ENCODE assay signal across 12 mouse cellular contexts in genomic region chr13:107607294-107607693, GRCm38 (mm10).
DNase-seq lines count a peak whose midpoint lies in the region; ATAC-seq and TF ChIP-seq lines count a peak whose summit lies in the region.
"Had no signal": no experiment of that assay in that cellular context is flagged by ENCODE, and none has a peak within 500 bp of the region (broad histone marks: within the 10 kb centered on the region; RNA-seq: fewer than 3 reads in every experiment).

No protein-coding gene starts in this region.

- no peaks in the 10 kb centered on the region for H3K4me1 ChIP-seq in lung, embryonic 14.5 days (ENCODE audit: insufficient read depth)
- H3K4me1 ChIP-seq in midbrain, embryonic 10.5 days: no peaks in the 10 kb centered on the region
- H3K4me1 ChIP-seq in limb, embryonic 10.5 days: 0 out of 2 replicates have a peak, but pooled peaks cover 3% of the 10 kb centered on the region
- H3K4me1 ChIP-seq: embryonic facial prominence, embryonic 13.5 days; liver, embryonic 13.5 days had no signal

- TF ChIP-seq CTCF in lung, embryonic 14.5 days (IDR thresholded peaks at IDR 0.05; ENCODE audit: low read depth): no peak

- peak; percentile 43 for DNase-seq in adrenal gland, adult 2 months
- DNase-seq in adrenal gland, adult 18-20 months (ENCODE audit: low spot score in 2 of 2): no peak
- peak; percentile 25 for DNase-seq in lung, embryonic 14.5 days
- no peak for DNase-seq in lung, postnatal 14 days
- peak; percentile 5 for DNase-seq in liver
- no peak for DNase-seq in midbrain, embryonic 10.5 days (ENCODE audit: low spot score)
- DNase-seq in limb, embryonic 10.5 days (ENCODE audit: low spot score): no peak
- DNase-seq: liver, embryonic 13.5 days; right cerebral cortex, postnatal 14 days had no signal

- H3K4me3 ChIP-seq in lung, embryonic 14.5 days (ENCODE audit: low read depth, low read length): no peak overlapping the region
- H3K4me3 ChIP-seq in midbrain, embryonic 10.5 days: no peak overlapping the region
- H3K4me3 ChIP-seq in limb, embryonic 10.5 days: no peak overlapping the region
- H3K4me3 ChIP-seq: embryonic facial prominence, embryonic 13.5 days; layer of hippocampus, adult 2 months; liver, embryonic 13.5 days had no signal

- no peak for ATAC-seq in lung, embryonic 14.5 days (ENCODE audit: insufficient read depth)
- ATAC-seq in neutrophil, adult 5-6 weeks (ENCODE audit: extremely low read depth, insufficient number of reproducible peaks, low FRiP score, poor library complexity, severe bottlenecking): peak; percentile 53; the same call in 1 of the 2 replicates

- H3K9me3 ChIP-seq in lung, embryonic 14.5 days (ENCODE audit: low read depth, low read length): no peaks in the 10 kb centered on the region
- peaks cover 8% of the 10 kb centered on the region for H3K9me3 ChIP-seq in midbrain, embryonic 10.5 days (replicated peaks)
- H3K9me3 ChIP-seq in limb, embryonic 10.5 days (replicated peaks): 0 out of 2 replicates have a peak, but pooled peaks cover 3% of the 10 kb centered on the region
- H3K9me3 ChIP-seq: liver, embryonic 13.5 days had no signal

- no peak overlapping the region for H3K27ac ChIP-seq in lung, embryonic 14.5 days (ENCODE audit: low read depth)
- no peak overlapping the region for H3K27ac ChIP-seq in midbrain, embryonic 10.5 days (replicated peaks)
- no peak overlapping the region for H3K27ac ChIP-seq in limb, embryonic 10.5 days
- H3K27ac ChIP-seq: embryonic facial prominence, embryonic 13.5 days; layer of hippocampus, adult 2 months; liver, embryonic 13.5 days had no signal

- H3K4me2 ChIP-seq in lung, embryonic 14.5 days: no peak overlapping the region
- H3K4me2 ChIP-seq: embryonic facial prominence, embryonic 13.5 days; liver, embryonic 13.5 days had no signal

- H3K9ac ChIP-seq in lung, embryonic 14.5 days: no peak overlapping the region
- H3K9ac ChIP-seq: embryonic facial prominence, embryonic 13.5 days; liver, embryonic 13.5 days had no signal

- no peaks in the 10 kb centered on the region for H3K27me3 ChIP-seq in lung, embryonic 14.5 days (ENCODE audit: insufficient read depth, low read length)
- 0 out of 2 replicates have a peak, but pooled peaks cover 1% of the 10 kb centered on the region for H3K27me3 ChIP-seq in midbrain, embryonic 10.5 days (ENCODE audit: low read depth, poor library complexity, severe bottlenecking)
- H3K27me3 ChIP-seq in limb, embryonic 10.5 days (ENCODE audit: low read depth, poor library complexity, severe bottlenecking): no peaks in the 10 kb centered on the region
- H3K27me3 ChIP-seq: liver, embryonic 13.5 days had no signal

- no peaks in the 10 kb centered on the region for H3K36me3 ChIP-seq in lung, embryonic 14.5 days (ENCODE audit: insufficient read depth)
- H3K36me3 ChIP-seq in midbrain, embryonic 10.5 days: no peaks in the 10 kb centered on the region
- no peaks in the 10 kb centered on the region for H3K36me3 ChIP-seq in limb, embryonic 10.5 days
- H3K36me3 ChIP-seq: embryonic facial prominence, embryonic 13.5 days; liver, embryonic 13.5 days had no signal

- 68% methylated on average over 4 of the region's 4 CpGs for WGBS in lung, embryonic 14.5 days
- WGBS in midbrain, embryonic 10.5 days: 81% methylated on average over 4 of the region's 4 CpGs
- 89% methylated on average over 4 of the region's 4 CpGs for WGBS in limb, embryonic 10.5 days

Comparison
In these comparisons a context has a peak if more than half of its experiments do, and no peak if none do; other contexts are left out.
1. DNase-seq: peak in adrenal gland, adult 2 months (single experiment), lung, embryonic 14.5 days (single experiment) and liver (single experiment); none in adrenal gland, adult 18-20 months (0 of 2), lung, postnatal 14 days (single experiment), midbrain, embryonic 10.5 days (single experiment) and limb, embryonic 10.5 days (single experiment).